Mouse (Mus musculus) right cerebral cortex, postnatal 25 days (tissue): ENCODE results near the gene Zgrf1.

ENCODE experiments used
- DNase-seq: peaks from one replicate; pipeline ENCODE4 v3.0.0; 2022

Zgrf1 gene

GRCm38 (mm10) chr3:127640762-127641700 lies 87.7 kb downstream of the Zgrf1 start:
- DNase-seq, result no peak

GRCm38 (mm10) chr3:127642211-127642610 lies 88.9 kb downstream of the Zgrf1 start:
- no peak for DNase-seq

- DNase-seq, result no peak
These were observed 93.0 kb downstream of the Zgrf1 start for GRCm38 (mm10) chr3:127646156-127646825.

- DNase-seq, result no peak
These were observed 98.7 kb downstream of the Zgrf1 start for GRCm38 (mm10) chr3:127651742-127652653.

GRCm38 (mm10) chr3:127660712-127661111 lies 107.4 kb downstream of the Zgrf1 start:
- DNase-seq, result no peak

- no peak for DNase-seq
These were observed 108.6 kb downstream of the Zgrf1 start for GRCm38 (mm10) chr3:127661646-127662531.
